Mouse (Mus musculus) CD4-positive helper T cell, adult 2 months (primary cell): ENCODE measurements around the gene Gm20532.
A peak's percentile ranks its signal among the peaks of the same experiment; 100 is the strongest.

Experiments
- DNase-seq: peaks from one replicate; pipeline ENCODE4 v3.0.0-alpha.2; 2012; ENCODE audit warnings: low read depth, missing footprints, low spot score

Gene Gm20532

DNA sequence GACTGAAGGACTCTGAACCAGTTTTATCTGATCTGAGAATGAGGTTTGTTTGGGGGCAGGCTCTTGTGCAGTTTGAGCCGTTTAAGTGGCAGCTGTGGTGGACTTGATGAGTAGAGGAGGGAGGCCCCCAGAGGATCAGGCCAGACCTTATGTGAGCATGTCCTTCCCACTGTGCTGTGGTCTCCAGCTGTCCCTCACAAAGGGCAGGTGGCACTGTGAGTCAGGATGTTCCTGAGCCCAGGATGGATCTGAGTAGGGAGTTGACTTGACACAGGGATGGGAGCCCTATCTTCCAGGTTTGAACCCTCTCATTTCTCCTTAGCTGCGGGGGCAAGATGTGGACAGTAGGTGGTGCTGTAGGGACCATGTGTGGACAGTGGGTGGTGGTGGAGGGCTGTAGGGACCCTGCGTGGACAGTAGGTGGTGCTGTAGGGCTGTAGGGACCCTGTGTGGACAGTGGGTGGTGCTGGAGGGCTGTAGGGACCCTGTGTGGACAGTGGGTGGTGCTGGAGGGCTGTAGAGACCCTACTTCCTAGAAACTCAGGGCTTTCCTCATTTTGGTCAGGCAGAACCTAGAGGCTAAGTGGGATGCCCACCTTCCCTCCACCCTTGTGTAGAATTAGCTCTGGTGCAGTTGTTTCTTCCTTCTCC, 60.3 kb downstream of the Gm20532 start:
- DNase-seq, result peak; percentile 90

- DNase-seq, result no peak
These were observed 68.2 kb downstream of the Gm20532 start for GRCm38 (mm10) chr2:26654687-26655086.

DNA sequence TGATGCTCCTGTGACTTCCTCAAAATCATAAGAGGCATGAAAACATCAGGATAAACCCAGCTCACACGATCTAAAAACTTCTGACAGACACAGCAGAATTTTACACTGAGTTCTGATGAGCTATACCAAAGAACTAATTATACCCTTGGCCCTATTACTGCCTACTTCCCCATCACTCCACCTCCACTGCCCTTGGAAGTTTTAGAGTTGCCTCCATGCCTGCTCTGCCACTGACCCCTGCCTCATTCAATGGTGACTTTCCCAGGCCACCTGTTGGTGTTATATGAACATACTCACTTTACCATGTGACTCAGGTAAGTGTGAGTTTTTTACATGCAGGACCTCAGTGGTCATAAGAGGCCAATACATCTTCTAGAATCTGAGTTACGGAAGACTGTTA, 71.0 kb downstream of the Gm20532 start:
- no peak for DNase-seq

DNA sequence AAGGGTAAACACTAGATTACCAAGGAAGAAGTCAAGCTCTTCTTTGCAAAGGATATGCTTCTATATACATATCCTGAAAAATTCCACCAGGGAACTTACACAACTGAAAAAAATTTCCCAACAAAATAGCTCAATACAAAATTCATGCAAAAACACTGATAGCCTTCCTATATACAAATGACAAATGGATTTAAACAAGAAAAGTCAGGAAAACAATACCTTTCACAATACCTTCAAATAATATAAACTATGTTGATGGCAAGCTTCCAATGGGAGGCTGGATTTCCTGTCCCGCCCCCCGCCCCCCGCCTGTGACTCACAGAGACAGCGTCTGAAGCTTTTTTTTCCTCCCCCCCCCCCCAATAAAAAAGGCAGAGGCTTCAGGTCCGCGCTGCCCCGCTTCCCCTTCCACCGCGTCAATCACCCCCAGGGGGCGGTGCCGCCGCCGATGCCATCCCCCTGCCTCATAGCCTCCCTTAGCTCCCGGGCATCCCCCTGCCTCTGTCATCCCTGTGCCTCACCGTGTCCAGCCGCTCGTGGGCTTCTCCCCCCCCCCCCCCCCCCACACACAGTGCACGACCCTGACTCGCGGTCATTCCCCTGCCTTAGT, 74.8 kb downstream of the Gm20532 start:
- DNase-seq, result peak; percentile 70

DNA sequence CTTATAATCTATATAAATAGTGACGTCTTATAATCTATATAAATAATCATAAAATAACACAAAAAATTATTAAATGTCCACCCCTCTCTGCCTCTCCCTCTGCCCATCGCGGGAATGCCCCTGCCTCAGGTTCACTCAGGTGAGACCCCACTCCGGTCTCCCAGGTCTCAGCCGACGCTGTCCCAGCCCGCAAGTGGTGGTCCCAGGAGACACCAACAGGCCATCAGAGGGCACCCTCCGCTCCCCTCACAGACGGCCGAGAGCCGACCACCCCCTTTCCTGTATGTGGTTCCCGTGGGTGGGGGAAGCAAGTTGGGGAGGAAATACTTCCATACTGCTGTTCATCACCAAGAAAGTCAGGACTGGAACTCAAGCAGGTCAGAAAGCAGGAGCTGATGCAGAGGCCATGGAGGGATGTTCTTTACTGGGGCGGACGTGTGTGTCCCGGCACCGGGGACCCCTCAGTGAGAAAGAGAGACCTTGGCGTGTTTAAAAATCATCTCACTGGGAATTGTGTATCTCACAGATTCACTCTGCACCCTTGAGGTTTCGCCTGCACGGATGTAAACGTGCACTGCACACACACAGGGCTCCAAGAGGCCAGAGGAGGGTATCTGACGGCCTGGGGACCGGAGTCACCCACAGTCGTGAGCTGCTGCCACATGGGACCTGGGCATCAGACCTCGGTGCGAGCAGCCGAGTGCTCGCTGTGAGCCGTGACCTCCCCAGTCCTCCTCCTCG, 75.5 kb downstream of the Gm20532 start:
- no peak for DNase-seq

- DNase-seq, result no peak
These were observed 76.1 kb downstream of the Gm20532 start for GRCm38 (mm10) chr2:26662509-26662882.

DNA sequence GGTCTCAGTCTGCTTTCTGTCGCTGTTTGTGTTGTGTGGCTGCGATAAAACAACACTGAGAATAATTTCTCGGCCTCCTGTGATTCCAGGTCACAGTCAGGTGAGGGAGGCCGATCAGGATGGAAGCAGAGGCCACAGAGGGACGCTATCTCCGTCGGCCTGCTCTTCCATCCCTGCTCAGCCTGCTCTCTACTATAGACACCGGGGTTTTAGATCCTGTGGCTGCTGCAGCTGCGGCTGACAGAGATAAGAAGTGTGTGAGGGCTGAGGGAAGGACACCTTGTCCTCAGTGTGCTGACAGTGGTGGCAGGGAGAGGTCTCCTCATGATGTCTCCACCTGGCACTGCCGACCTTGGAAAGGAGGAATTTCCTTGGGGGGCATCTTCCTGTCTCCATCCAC, 76.7 kb downstream of the Gm20532 start:
- peak; percentile 29 for DNase-seq

- peak; percentile 74 for DNase-seq
These were observed 77.1 kb downstream of the Gm20532 start for GRCm38 (mm10) chr2:26663551-26663950.

DNA sequence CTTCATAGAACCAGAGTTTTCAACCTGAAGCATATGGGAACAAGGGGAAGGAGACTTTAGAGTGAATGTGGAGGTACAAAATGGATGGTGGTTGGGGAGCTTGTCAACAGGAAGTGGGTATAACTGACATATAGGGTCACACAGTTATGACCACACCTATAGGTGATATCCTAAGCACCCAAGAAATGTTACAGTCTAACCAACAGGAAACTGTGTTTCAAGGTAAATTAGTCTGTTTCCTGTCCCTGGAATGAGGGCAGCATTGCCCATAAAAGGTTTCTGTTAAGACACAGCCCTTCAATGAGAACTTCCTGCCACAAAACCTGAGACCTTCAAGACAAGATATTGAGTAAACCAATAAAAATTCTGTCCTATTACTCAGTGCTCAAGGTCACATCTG, 82.3 kb downstream of the Gm20532 start:
- peak; percentile 84 for DNase-seq

DNA sequence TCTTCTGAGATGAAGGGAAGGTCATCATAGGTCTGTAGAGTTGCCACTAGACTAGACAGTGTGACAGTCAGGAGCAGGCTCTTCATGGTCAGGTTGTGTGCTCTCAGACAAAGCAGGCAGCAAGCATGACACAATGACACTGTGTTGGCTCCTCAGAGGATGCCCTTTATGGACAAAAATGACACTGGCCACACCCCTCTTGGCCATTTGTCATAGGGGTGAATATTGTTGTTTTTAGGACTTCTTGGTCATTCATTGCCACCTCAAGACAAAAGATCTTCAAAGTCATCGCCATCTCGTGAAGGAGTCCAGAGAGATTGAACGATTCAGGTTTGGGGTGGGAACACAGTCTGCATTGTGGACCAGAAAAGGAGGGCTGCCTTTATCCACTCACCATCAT, 84.7 kb downstream of the Gm20532 start, which contains the start of gene Lcn4:
TSS of gene Lcn4 (minus strand) at position 101 of the 400 bp plus-strand sequence.
- DNase-seq, result no peak
